Mouse (Mus musculus) CD4-positive helper T cell, adult 2 months (primary cell): ENCODE data around the gene Ccdc160.

ENCODE experiments used
- DNase-seq: peaks from one replicate; pipeline ENCODE4 v3.0.0-alpha.2; 2012; ENCODE audit warnings: low read depth, missing footprints, low spot score

Gene Ccdc160

GRCm38 (mm10) chrX:52790980-52791593 is at the start of gene Ccdc160:
TSS of gene Ccdc160 (plus strand) at chrX:52791200.
- no peak for DNase-seq

- peak; percentile 23 for DNase-seq
Observed at GRCm38 (mm10) chrX:52743781-52744180, 47.2 kb upstream of the Ccdc160 start.

DNA sequence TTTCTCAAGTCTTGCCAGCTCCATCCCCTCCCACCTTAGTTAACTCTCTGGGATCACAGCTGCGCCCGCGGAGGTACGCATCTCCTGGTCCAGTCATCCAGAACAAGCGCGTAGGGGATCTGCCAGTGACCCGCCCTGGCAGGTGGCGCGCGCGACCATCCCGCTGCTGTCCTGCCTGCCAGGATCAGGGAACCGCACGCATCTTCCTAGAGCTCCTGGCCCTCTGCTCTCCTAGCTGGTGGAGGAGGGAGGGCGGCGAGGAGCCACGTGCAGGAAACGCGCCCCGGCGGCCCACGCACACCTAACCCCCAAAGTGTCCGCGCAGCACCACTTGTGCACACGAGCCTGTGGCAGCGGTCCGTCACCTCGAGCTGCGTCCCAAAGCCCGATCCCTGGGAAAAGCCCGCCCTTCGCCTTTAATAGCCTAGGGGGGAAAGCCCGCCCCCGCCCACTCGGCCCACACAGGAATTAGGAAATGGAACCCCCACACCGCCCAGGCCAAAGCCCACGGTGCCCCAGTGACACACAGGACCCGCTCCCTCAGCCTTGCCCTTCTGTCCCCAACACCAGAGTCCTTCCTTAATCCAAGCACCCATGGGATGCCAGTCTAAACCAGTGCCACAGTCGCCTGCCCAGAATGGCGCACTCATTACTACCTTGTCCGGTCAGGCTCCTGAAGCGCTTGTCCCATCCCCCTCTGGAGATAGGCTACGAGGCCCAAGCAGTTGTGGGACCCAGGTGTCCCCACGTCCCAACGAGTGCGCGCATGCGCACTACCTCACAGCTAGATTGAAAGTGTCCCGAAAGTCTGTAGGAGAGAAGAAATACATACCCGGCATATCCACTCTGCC is 46.6 kb upstream of the Ccdc160 start:
- peak; percentile 73 for DNase-seq

DNA sequence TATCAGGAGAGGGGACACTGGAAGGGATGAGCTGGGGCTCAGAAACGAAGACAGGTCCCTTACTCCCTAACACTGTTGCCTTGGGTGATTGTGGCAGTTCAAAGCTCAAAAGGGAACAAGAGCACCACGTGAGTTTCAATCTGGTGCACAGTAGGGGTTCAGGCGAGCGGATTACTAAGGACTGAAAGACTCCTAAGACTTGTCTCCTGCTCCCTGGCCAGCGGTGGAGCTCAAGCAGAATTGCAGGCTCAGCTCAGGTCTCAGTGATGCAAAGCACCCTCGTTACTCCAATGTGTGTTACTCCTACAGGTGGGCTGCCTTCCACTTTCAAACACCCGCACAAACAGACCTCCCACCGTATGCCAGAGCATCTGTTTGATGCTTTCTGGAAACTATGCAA is 45.5 kb upstream of the Ccdc160 start:
- DNase-seq = peak; percentile 13

- DNase-seq = peak; percentile 31
Observed at GRCm38 (mm10) chrX:52745917-52746316, 45.1 kb upstream of the Ccdc160 start.

DNA sequence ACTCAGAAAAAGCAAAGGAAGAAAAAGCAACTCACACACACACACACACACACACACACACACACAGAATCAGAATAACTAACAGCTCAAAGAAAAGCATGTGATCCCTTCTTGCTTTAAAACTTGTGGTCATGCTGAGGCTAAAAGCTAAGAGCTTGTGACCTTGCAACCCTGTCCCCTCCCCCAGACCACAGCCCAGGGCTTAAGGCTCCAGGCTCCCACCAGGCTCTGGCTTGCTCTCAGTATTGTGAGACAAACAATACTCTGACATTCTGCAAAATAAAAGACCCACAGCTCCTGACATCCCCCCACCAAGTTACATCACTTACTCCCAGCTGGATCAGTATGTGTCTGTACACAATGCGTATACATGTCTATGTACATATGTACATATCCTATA is 44.2 kb upstream of the Ccdc160 start:
- DNase-seq = no peak

DNA sequence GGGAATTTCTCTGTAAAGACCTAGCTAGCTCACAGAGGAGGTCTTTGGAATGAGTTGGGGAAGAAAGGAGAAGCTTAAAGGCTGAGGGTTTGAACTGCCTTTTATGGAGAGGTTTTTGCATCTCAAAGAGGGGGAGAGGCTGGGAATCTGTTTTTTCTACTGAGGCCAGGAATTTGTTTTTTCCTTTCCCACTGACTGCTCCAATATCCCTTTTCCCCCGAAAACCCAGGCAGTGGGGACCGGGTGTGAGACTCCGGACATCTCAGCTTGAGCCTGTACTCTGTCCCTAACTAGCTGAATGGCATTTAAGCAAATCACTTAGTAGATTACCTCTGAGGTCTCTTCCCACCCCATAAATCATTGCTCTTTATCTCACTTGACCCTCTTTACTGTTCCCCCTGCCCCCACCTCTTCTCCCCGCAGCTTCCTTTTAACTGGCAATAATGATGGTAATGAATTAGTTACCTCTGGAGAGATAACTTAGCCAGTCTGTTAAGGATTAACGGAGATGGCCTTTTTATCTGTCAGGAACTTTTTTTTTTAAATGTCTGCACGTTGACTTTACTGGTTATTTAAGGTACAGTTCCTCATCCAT is 37.4 kb upstream of the Ccdc160 start:
- no peak for DNase-seq

DNA sequence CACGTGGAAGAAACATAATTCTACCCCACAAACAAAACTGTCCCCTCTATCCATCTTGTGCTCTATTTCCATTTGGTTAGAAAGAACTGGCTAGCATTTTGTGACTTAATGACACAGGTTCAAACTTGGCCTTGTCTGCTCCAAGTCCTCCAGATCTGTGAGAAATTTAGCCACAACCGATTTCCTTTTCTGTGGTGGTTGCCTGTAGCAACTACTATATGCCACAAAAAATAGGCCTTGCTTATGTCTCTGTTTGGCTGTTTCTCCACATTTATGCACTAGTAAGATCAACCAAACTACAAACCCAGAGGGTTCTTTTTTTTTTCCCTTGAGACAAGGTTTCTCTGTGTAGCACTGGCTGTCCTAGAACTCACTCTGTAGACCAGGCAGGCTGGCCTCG is 33.8 kb upstream of the Ccdc160 start:
- DNase-seq = peak; percentile 73

- no peak for DNase-seq
Observed at GRCm38 (mm10) chrX:52759232-52759631, 31.8 kb upstream of the Ccdc160 start.

GRCm38 (mm10) chrX:52760191-52760945 is 30.6 kb upstream of the Ccdc160 start:
- peak; percentile 64 for DNase-seq

- DNase-seq = no peak
Observed at GRCm38 (mm10) chrX:52762221-52762620, 28.8 kb upstream of the Ccdc160 start.

GRCm38 (mm10) chrX:52775973-52776372 is 15.0 kb upstream of the Ccdc160 start:
- DNase-seq = peak; percentile 38

GRCm38 (mm10) chrX:52777671-52778070 is 13.3 kb upstream of the Ccdc160 start:
- DNase-seq = peak; percentile 17

- DNase-seq = no peak
Observed at GRCm38 (mm10) chrX:52783898-52784297, 7.1 kb upstream of the Ccdc160 start.

- DNase-seq = no peak
Observed at GRCm38 (mm10) chrX:52791944-52792719, 1.1 kb downstream of the Ccdc160 start.

DNA sequence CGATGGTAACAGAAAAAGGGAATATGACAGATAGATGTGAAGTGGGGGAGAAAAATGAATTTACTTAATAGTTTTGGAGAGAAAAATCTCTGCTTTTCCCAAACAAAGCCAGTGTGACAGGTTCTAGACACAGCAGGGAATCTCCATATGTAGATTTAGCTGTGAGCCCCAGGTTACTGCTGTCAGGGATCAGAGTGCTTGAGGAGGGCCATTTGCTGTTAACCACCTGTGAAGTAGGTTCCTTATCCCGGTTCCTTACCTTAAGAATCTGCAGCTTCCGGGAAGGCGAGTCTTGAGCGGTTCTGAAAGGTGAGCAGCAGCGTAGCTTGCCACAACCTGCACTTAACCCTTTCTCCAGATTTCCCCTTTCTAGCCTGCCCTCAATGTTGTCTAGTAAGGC is 1.9 kb downstream of the Ccdc160 start:
- DNase-seq = no peak

GRCm38 (mm10) chrX:52795816-52796215 is 4.8 kb downstream of the Ccdc160 start:
- no peak for DNase-seq

GRCm38 (mm10) chrX:52797031-52797625 is 6.1 kb downstream of the Ccdc160 start:
- DNase-seq = no peak

DNA sequence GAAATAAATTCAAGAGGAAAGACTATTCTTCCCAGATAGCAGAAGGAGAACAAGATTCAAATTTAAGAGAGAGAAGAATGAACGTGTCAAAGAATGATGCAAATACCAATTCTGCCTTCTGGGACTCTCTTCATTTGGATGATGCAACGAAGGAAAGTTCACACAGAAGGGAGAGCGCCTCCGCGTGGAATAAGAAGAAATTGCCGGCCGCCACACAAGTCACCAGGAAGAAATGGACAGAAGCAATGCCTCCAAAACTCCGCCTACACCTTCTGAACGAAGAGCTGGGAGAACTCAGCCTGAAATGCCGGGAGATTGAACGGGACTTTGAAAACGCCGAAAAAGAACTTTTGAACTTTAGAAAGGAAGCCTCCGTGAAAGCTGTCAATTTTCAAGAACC is 7.3 kb downstream of the Ccdc160 start:
- no peak for DNase-seq

- peak; percentile 6 for DNase-seq
Observed at GRCm38 (mm10) chrX:52799566-52799965, 8.6 kb downstream of the Ccdc160 start.

DNA sequence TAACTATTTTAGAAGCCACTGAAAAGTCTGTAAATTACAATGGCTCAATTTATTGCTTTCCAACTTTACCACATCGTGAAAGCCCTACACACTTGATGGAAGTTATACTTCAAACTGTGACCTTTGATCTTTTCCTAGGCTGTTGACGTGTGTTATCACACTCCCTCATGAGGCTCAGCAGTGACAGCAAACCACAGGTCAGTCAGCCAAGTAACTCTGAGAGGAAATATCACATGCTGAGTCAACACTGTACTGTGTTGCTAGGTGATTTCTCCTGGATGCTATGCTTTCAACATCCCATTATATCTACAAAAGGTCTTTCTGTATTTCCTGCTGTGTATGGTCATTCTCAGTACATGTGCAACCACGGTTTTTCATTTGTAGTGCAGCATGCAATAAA is 28.3 kb downstream of the Ccdc160 start:
- DNase-seq = no peak
